Mouse (Mus musculus) stomach, embryonic 16.5 days (tissue): ENCODE measurements around the gene Mpzl3. TPM values are rescaled to one million over a fixed set of nuclear protein-coding genes. Genes with fewer than 3 reads are reported as not detected.
A peak's percentile ranks its signal among the peaks of the same experiment; 100 is the strongest.

ENCODE experiments used
- ATAC-seq: fragments of 200-750 bp; cut with Nextera tagmentation; 2 replicates; pipeline ENCODE4 v1.8.0; 2017; ENCODE audit warnings: moderate number of reproducible peaks, moderate TSS enrichment; ENCODE audit not compliant: insufficient read depth, low FRiP score
- H3K27ac ChIP-seq: fragments of 300-500 bp; sonication (generic); 2 replicates; pipeline ENCODE4 v1.5.1; 2014; ENCODE audit warnings: low read length
- H3K27me3 ChIP-seq: fragments of 300-500 bp; sonication (generic); 2 replicates; pipeline ENCODE4 v1.6.1; 2014; ENCODE audit warnings: low read length, control low read depth, mixed read lengths; ENCODE audit not compliant: control insufficient read depth, insufficient read depth
- H3K36me3 ChIP-seq: fragments of 300-500 bp; sonication (generic); 2 replicates; pipeline ENCODE4 v1.6.1; 2014; ENCODE audit warnings: low read length; ENCODE audit not compliant: control insufficient read depth, insufficient read depth
- H3K4me1 ChIP-seq: fragments of 300-500 bp; sonication (generic); 2 replicates; pipeline ENCODE4 v1.6.1; 2014; ENCODE audit warnings: low read length, control low read depth, mixed read lengths; ENCODE audit not compliant: control insufficient read depth, insufficient read depth
- H3K4me2 ChIP-seq: fragments of 300-500 bp; sonication (generic); 2 replicates; pipeline ENCODE4 v1.6.1; 2014; ENCODE audit warnings: low read depth, low read length, mixed read lengths
- H3K4me3 ChIP-seq: fragments of 300-500 bp; sonication (generic); replicated peaks from 2 replicates; pipeline ENCODE4 v1.5.1; 2014; ENCODE audit warnings: mild to moderate bottlenecking, low read length
- H3K9ac ChIP-seq: fragments of 300-500 bp; sonication (generic); 2 replicates; pipeline ENCODE4 v1.6.1; 2014; ENCODE audit warnings: low read length
- H3K9me3 ChIP-seq: fragments of 300-500 bp; sonication (generic); replicated peaks from 2 replicates; pipeline ENCODE4 v1.6.1; 2016; ENCODE audit warnings: low read length, control low read depth; ENCODE audit not compliant: control insufficient read depth
- WGBS: fragments of 180-500 bp; shearing (Covaris S2); extraction: QIAGEN DNeasy Blood & Tissue Kit; methylation state at CpG from one replicate; pipeline ENCODE4 v1.1.7; 2014; 5-methylcytosine and 5-hydroxymethylcytosine counted together
- polyA plus RNA-seq: library from polyadenylated mRNA; unstranded; fragments of >200 nt; fragmentation: Nextera tagmentation; extraction: Ambion mirVana; gene quantifications from 2 replicates; pipeline ENCODE4 v1.2.1, GENCODE M21; 2015

Gene Mpzl3
- 15.7 and 24.6 TPM in 2 replicates for polyA plus RNA-seq

- peak; percentile 89 for ATAC-seq
- no peaks in the 10 kb centered on the region for H3K4me1 ChIP-seq
- peak within 1 kb of the TSS; percentile 97 for H3K27ac ChIP-seq
- no peaks in the 10 kb centered on the region for H3K27me3 ChIP-seq
- H3K4me2 ChIP-seq, result peak within 1 kb of the TSS; percentile 91
- H3K9ac ChIP-seq, result peak within 1 kb of the TSS; percentile 81
- WGBS, result under 1% methylated on average over 33 of the region's 33 CpGs
- H3K36me3 ChIP-seq, result no peaks in the 10 kb centered on the region; the same call in 1 of the 2 replicates
- peak within 1 kb of the TSS; percentile 77 for H3K4me3 ChIP-seq
- H3K9me3 ChIP-seq, result no peaks in the 10 kb centered on the region
Observed at GRCm38 (mm10) chr9:45055082-45055713, at the start of gene Mpzl3. Gene Mpzl3 (plus strand): TSS chr9:45055186.

- Histone ChIP-seq H3K4me2 (no peak overlapping the region), H3K9ac (no peak overlapping the region), H3K9me3 (no peaks in the 10 kb centered on the region), H3K27ac (no peak overlapping the region), H3K36me3 (no peaks in the 10 kb centered on the region), H3K4me3 (no peak overlapping the region), H3K27me3 (no peaks in the 10 kb centered on the region), H3K4me1 (no peaks in the 10 kb centered on the region)
- 56% methylated on average over 12 of the region's 12 CpGs for WGBS
- no peak for ATAC-seq
Observed at GRCm38 (mm10) chr9:45007404-45007803, 47.6 kb upstream of the Mpzl3 start.

GRCm38 (mm10) chr9:45008342-45008741 lies 46.6 kb upstream of the Mpzl3 start:
- no peak for ATAC-seq
- no peaks in the 10 kb centered on the region for H3K9me3 ChIP-seq
- H3K4me3 ChIP-seq, result no peak overlapping the region
- no peak overlapping the region for H3K27ac ChIP-seq
- no peak overlapping the region for H3K9ac ChIP-seq
- WGBS, result 75% methylated on average over 4 of the region's 4 CpGs
- no peaks in the 10 kb centered on the region for H3K36me3 ChIP-seq
- H3K4me2 ChIP-seq, result no peak overlapping the region
- H3K4me1 ChIP-seq, result no peaks in the 10 kb centered on the region
- H3K27me3 ChIP-seq, result no peaks in the 10 kb centered on the region

- no peak within 1 kb of the TSS for H3K9ac ChIP-seq
- no peak within 1 kb of the TSS for H3K4me2 ChIP-seq
- no peak within 1 kb of the TSS for H3K4me3 ChIP-seq
- 84% methylated on average over 19 of the region's 19 CpGs for WGBS
- ATAC-seq, result no peak
- H3K27me3 ChIP-seq, result no peaks in the 10 kb centered on the region
- H3K27ac ChIP-seq, result no peak within 1 kb of the TSS
- no peaks in the 10 kb centered on the region for H3K36me3 ChIP-seq
- no peaks in the 10 kb centered on the region for H3K4me1 ChIP-seq
- no peaks in the 10 kb centered on the region for H3K9me3 ChIP-seq
Observed at GRCm38 (mm10) chr9:45009180-45010078, 45.6 kb upstream of the Mpzl3 start, which contains the start of gene Cd3e. Gene Cd3e (minus strand): TSS chr9:45009627.

DNA sequence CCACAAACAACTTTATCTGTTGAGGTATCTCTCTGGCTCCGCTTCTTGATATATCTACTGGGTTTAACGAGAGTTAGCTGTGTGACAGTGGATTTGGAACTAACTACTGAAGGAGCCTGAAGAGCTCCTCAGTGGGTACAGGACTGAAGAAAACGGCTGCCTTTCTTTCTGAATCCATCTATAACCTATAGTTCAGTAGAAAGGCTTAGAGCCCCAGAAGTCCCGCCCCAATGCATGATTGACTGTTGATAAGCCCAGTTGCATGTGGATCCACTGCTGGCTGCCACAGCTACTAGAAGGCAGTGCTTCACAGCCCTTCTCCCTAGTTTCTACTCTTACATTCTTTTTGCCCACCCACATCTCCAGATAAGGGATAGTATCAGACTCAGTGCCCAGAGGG lies 44.5 kb upstream of the Mpzl3 start:
- ATAC-seq, result no peak
- H3K9me3 ChIP-seq, result no peaks in the 10 kb centered on the region
- no peaks in the 10 kb centered on the region for H3K4me1 ChIP-seq
- no peak overlapping the region for H3K4me2 ChIP-seq
- no peaks in the 10 kb centered on the region for H3K36me3 ChIP-seq
- no peak overlapping the region for H3K4me3 ChIP-seq
- WGBS, result 64% methylated on average over 4 of the region's 4 CpGs
- no peak overlapping the region for H3K27ac ChIP-seq
- no peaks in the 10 kb centered on the region for H3K27me3 ChIP-seq
- H3K9ac ChIP-seq, result no peak overlapping the region

DNA sequence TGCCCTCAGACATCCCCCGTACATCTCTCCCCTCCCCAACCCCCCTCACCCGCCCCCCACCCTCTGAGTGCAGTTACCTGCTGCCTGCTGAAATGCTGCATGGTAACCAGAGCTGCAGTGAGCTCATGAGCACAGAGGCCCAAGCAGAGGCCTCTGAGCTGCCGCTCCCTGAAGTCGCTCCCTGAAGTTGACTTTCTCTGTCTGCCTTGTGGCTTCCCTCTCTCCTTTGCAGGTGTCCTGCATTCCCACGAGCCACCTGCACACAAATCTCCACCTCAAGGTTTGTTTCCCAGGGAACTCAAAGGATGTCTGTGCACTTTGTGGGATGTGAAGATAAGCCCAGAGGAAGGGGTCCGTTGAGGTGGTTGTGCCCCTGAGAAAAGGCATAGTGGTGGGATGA lies 43.7 kb upstream of the Mpzl3 start:
- Histone ChIP-seq H3K4me1 (no peaks in the 10 kb centered on the region), H3K9me3 (no peaks in the 10 kb centered on the region), H3K4me3 (no peak overlapping the region), H3K27me3 (no peaks in the 10 kb centered on the region), H3K27ac (no peak overlapping the region), H3K36me3 (no peaks in the 10 kb centered on the region), H3K4me2 (no peak overlapping the region), H3K9ac (no peak overlapping the region)
- 40% methylated on average over 6 of the region's 6 CpGs for WGBS
- no peak for ATAC-seq

- no peaks in the 10 kb centered on the region for H3K27me3 ChIP-seq
- H3K9me3 ChIP-seq, result no peaks in the 10 kb centered on the region
- H3K9ac ChIP-seq, result no peak overlapping the region
- no peak overlapping the region for H3K27ac ChIP-seq
- H3K4me3 ChIP-seq, result no peak overlapping the region
- ATAC-seq, result no peak
- 36% methylated on average over 2 of the region's 2 CpGs for WGBS
- H3K36me3 ChIP-seq, result no peaks in the 10 kb centered on the region
- no peak overlapping the region for H3K4me2 ChIP-seq
- H3K4me1 ChIP-seq, result no peaks in the 10 kb centered on the region
Observed at GRCm38 (mm10) chr9:45014879-45015278, 40.1 kb upstream of the Mpzl3 start.

DNA sequence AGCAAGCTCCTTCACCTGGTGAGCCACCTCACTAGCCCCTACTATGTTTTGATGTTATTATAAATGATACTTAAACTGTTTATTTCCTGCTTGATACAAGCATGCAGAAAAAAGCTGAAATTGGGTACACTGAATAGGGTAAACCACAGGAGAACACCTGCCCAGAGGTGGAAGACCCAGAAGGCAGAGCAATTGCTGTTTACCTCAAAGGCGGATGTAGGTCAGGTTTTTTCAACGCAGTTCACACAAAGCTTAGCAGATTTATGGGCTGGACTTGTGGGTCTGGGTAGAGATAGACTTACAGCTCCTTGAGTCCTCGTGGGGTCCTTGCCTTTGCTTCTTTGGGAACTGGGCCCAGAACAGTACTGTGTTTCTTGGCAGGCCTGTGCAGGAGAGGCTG lies 39.1 kb upstream of the Mpzl3 start:
- Histone ChIP-seq H3K27ac (no peak overlapping the region), H3K9ac (no peak overlapping the region), H3K4me2 (no peak overlapping the region), H3K4me1 (no peaks in the 10 kb centered on the region), H3K4me3 (no peak overlapping the region), H3K27me3 (no peaks in the 10 kb centered on the region), H3K36me3 (no peaks in the 10 kb centered on the region), H3K9me3 (no peaks in the 10 kb centered on the region)
- 58% methylated on average over 3 of the region's 3 CpGs for WGBS
- no peak for ATAC-seq

DNA sequence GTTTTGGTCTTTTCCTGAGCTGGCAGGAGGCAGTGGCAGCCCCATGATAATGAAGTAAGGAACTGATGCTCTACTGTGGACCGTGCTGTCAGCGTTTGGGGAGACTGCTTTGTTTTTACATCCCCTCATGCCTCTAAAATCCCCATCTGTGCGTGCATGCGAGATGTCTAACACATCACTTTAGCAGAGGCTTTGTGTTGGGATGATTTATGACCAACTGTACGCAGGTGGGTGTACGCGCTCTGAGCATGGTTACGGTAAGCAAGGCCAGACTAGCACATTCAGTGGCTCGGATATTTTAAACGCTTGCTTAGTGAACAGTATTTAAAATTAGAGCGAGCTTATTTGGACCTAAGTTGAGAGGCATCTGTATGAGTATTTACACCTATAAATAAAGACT lies 37.0 kb upstream of the Mpzl3 start:
- ATAC-seq, result no peak
- H3K36me3 ChIP-seq, result no peaks in the 10 kb centered on the region
- no peaks in the 10 kb centered on the region for H3K4me1 ChIP-seq
- H3K9ac ChIP-seq, result no peak overlapping the region
- no peak overlapping the region for H3K27ac ChIP-seq
- H3K9me3 ChIP-seq, result no peaks in the 10 kb centered on the region
- no peak overlapping the region for H3K4me2 ChIP-seq
- WGBS, result 71% methylated on average over 11 of the region's 11 CpGs
- no peak overlapping the region for H3K4me3 ChIP-seq
- H3K27me3 ChIP-seq, result no peaks in the 10 kb centered on the region
